Mouse (Mus musculus): ENCODE measurements around the gene Smim20. TPM values are rescaled to one million over a fixed set of nuclear protein-coding genes. Genes with fewer than 3 reads are reported as not detected.

Smim20 gene
- total RNA-seq, 2 experiments from 2014 or later, result 87.8 to 88.7 TPM

- no peak for DNase-seq
- intact Hi-C loops (cut with DNase I), result no loop called here
Observed at GRCm38 (mm10) chr5:53264061-53264460, 2.8 kb upstream of the Smim20 start.

- no peak for DNase-seq
- intact Hi-C loops (cut with DNase I), result no loop called here
Observed at GRCm38 (mm10) chr5:53265740-53266139, 1.1 kb upstream of the Smim20 start.

GRCm38 (mm10) chr5:53266181-53266580, 702 bp upstream of the Smim20 start:
- no peak for DNase-seq
- intact Hi-C loops (cut with DNase I), result no loop called here

- intact Hi-C loops (cut with DNase I), result no loop called here
- peak; percentile 36 to 55 for DNase-seq
Observed at GRCm38 (mm10) chr5:53268095-53268692, 1.3 kb downstream of the Smim20 start.

GRCm38 (mm10) chr5:53269799-53270198, 2.9 kb downstream of the Smim20 start:
- intact Hi-C loops (cut with DNase I), result loop anchor here (10.0 kb wide), 1 partner anchor 385 kb away; no protein-coding TSS in a partner anchor
- no peak for DNase-seq

- DNase-seq, result no peak
- intact Hi-C loops (cut with DNase I), result loop anchor here (10.0 kb wide), 1 partner anchor 386 kb away; no protein-coding TSS in a partner anchor
Observed at GRCm38 (mm10) chr5:53270947-53271711, 4.2 kb downstream of the Smim20 start.

- no peak for DNase-seq
- intact Hi-C loops (cut with DNase I), result loop anchor here (10.0 kb wide), 1 partner anchor 388 kb away; no protein-coding TSS in a partner anchor
Observed at GRCm38 (mm10) chr5:53272626-53273025, 5.7 kb downstream of the Smim20 start.

GRCm38 (mm10) chr5:53273699-53274430, 7.0 kb downstream of the Smim20 start:
- intact Hi-C loops (cut with DNase I), result loop anchor here (10.0 kb wide), 1 partner anchor 389 kb away; no protein-coding TSS in a partner anchor
- peak in 1 of 2 experiments; percentile 37 for DNase-seq

GRCm38 (mm10) chr5:53274811-53275355, 8.0 kb downstream of the Smim20 start:
- DNase-seq, result peak; percentile 63 to 76
- intact Hi-C loops (cut with DNase I), result loop anchor here (10.0 kb wide), 1 partner anchor 390 kb away; no protein-coding TSS in a partner anchor

- DNase-seq, result peak; percentile 31 to 35
- intact Hi-C loops (cut with DNase I), result loop anchor here (10.0 kb wide), 1 partner anchor 391 kb away; no protein-coding TSS in a partner anchor
Observed at GRCm38 (mm10) chr5:53275376-53275775, 8.5 kb downstream of the Smim20 start.

GRCm38 (mm10) chr5:53276470-53277022, 9.7 kb downstream of the Smim20 start:
- DNase-seq, result no peak
- intact Hi-C loops (cut with DNase I), result loop anchor here (10.0 kb wide), 1 partner anchor 392 kb away; no protein-coding TSS in a partner anchor

- DNase-seq, result no peak
- intact Hi-C loops (cut with DNase I), result loop anchor here (10.0 kb wide), 1 partner anchor 393 kb away; no protein-coding TSS in a partner anchor
Observed at GRCm38 (mm10) chr5:53277716-53278263, 10.9 kb downstream of the Smim20 start.

- intact Hi-C loops (cut with DNase I), result loop anchor here (10.0 kb wide), 1 partner anchor 395 kb away; no protein-coding TSS in a partner anchor
- no peak for DNase-seq
Observed at GRCm38 (mm10) chr5:53279216-53279813, 12.4 kb downstream of the Smim20 start.

GRCm38 (mm10) chr5:53282487-53282886, 15.6 kb downstream of the Smim20 start:
- intact Hi-C loops (cut with DNase I), result no loop called here
- no peak for DNase-seq

GRCm38 (mm10) chr5:53286406-53286805, 19.5 kb downstream of the Smim20 start:
- intact Hi-C loops (cut with DNase I), result no loop called here
- DNase-seq, result no peak

GRCm38 (mm10) chr5:53289438-53289837, 22.6 kb downstream of the Smim20 start:
- intact Hi-C loops (cut with DNase I), result no loop called here

GRCm38 (mm10) chr5:53294627-53295026, 27.7 kb downstream of the Smim20 start:
- intact Hi-C loops (cut with DNase I), result no loop called here
- no peak for DNase-seq

More at GRCm38 (mm10) chr5:53289438-53289837, 22.6 kb downstream of the Smim20 start:
- DNase-seq, result no peak

GRCm38 (mm10) chr5:53296961-53297360, 30.1 kb downstream of the Smim20 start:
- no peak for DNase-seq
- intact Hi-C loops (cut with DNase I), result no loop called here

GRCm38 (mm10) chr5:53301496-53301895, 34.6 kb downstream of the Smim20 start:
- peak; percentile 42 to 44 for DNase-seq
- intact Hi-C loops (cut with DNase I), result no loop called here
